Mouse (Mus musculus) brain, embryonic 14.5 days (tissue): ENCODE results near the gene Cytl1.

Experiments
- CTCF ChIP-seq: fragments of 200-500 bp; IDR thresholded peaks from 2 replicates; pipeline ENCODE4 v1.5.1; 2012; ENCODE audit warnings: inconsistent platforms, mild to moderate bottlenecking, moderate library complexity, borderline replicate concordance; ENCODE audit not compliant: insufficient read depth, insufficient read length; ENCODE audit errors: extremely low read depth
- POLR2A ChIP-seq: fragments of 200-500 bp; IDR thresholded peaks from 2 replicates; pipeline ENCODE4 v1.6.1; 2012; ENCODE audit warnings: mild to moderate bottlenecking, inconsistent platforms, borderline replicate concordance; ENCODE audit not compliant: poor library complexity, insufficient read depth, insufficient read length, severe bottlenecking; ENCODE audit errors: extremely low read depth

GRCm38 (mm10) chr5:37743889-37744707 is 8.8 kb downstream of the Cytl1 start:
- TF ChIP-seq CTCF (no peak), POLR2A (no peak)
